Mouse (Mus musculus): ENCODE data around the gene Zfp616.

DNA sequence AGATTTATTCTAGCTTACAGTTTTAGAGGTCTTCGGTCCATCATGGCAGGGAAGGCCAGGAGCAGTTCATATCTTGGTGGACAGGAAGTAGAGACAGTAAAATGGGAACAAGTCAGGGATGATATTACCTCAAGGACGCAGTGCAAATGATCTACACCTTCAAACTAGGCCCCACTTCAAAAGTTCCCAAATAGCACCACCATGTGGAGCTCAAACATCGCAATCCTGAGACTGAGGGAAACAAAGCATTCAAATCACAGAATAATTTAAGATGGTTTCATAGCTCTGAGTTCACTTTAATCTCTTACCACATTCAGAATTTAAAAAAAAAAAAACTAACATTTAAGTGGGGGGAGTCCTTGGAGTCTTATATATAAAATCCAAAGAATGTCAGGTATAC is 18.4 kb upstream of the Zfp616 start:
- TF ChIP-seq POLR2A (IDR thresholded peaks at IDR 0.05; ENCODE audit: borderline replicate concordance, low read depth, low read length) (no peak), CTCF (IDR thresholded peaks at IDR 0.05; ENCODE audit: low read depth, low read length) (no peak)

Measured in bone marrow macrophage, adult 2 months (primary cell).